Comparison of ENCODE assay signal across 15 mouse cellular contexts in the genomic region with DNA sequence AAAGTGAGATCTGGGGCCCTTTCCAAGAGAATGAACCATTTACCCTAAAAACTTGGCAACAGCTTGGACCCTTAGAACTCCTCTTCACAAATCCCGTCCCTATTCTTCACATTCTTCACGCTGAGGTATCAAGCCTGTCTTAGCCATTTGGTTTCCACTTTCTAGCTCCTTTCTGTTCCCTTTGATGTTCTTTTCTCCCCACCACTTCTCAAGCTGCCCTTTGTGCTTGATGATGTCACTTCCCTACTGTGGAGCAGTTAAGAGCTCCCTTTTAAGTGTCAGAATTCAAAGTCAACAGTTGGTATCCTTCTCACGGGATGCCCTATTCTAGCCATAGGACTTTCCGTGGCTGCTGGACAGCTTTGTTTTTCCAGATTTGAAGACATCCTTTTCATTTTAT. TPM values are rescaled to one million over a fixed set of nuclear protein-coding genes. Genes with fewer than 3 reads are reported as not detected.
DNase-seq lines count a peak whose midpoint lies in the region; ATAC-seq lines count a peak whose summit lies in the region.
"Had no signal": no experiment of that assay in that cellular context is flagged by ENCODE, and none has a peak within 500 bp of the region (broad histone marks: within the 10 kb centered on the region; RNA-seq: fewer than 3 reads in every experiment).

No protein-coding gene starts in this region.

- intact Hi-C loops in heart, postnatal 14 days (cut with DNase I), result loop anchor here (5.0 kb wide), 1 partner anchor 100 kb away; no protein-coding TSS in a partner anchor

- no peaks in the 10 kb centered on the region for H3K27me3 ChIP-seq in heart, embryonic 16.5 days (ENCODE audit: control insufficient read depth, insufficient read depth, low read length)
- H3K27me3 ChIP-seq: liver, embryonic 15.5 days; midbrain, embryonic 12.5 days; stomach, embryonic 15.5 days had no signal

- no peaks in the 10 kb centered on the region for H3K9me3 ChIP-seq in heart, embryonic 16.5 days (replicated peaks; ENCODE audit: control insufficient read depth, low read length)
- H3K9me3 ChIP-seq: hindbrain, embryonic 10.5 days; liver, embryonic 15.5 days; midbrain, embryonic 12.5 days; stomach, embryonic 15.5 days had no signal

- no peaks in the 10 kb centered on the region for H3K36me3 ChIP-seq in heart, embryonic 16.5 days (ENCODE audit: control insufficient read depth, insufficient read depth)
- H3K36me3 ChIP-seq: hindbrain, embryonic 10.5 days; liver, embryonic 15.5 days; midbrain, embryonic 12.5 days; stomach, embryonic 15.5 days had no signal

- no peak; the same call in 1 of the 2 replicates for ATAC-seq in heart, embryonic 16.5 days (replicated peaks; ENCODE audit: extremely low read depth, insufficient read depth, low FRiP score)
- ATAC-seq in inflammation-experienced regulatory T-cells, adult 6 months, result peak; percentile 92
- ATAC-seq: intestine, postnatal 0 days had no signal

- H3K4me3 ChIP-seq in heart, embryonic 16.5 days (ENCODE audit: low read length), result no peak overlapping the region
- H3K4me3 ChIP-seq: hindbrain, embryonic 10.5 days; layer of hippocampus, adult 2 months; liver, embryonic 15.5 days; midbrain, embryonic 12.5 days; stomach, embryonic 15.5 days had no signal

- H3K4me1 ChIP-seq in heart, embryonic 16.5 days (ENCODE audit: control insufficient read depth, insufficient read depth, low read length), result peaks cover 32% of the 10 kb centered on the region
- H3K4me1 ChIP-seq: liver, embryonic 15.5 days had no signal

- no peak for DNase-seq in heart, postnatal 14 days
- peak; percentile 59 for DNase-seq in CD4-positive, CD25-positive, alpha-beta regulatory T cell, adult 2 months (ENCODE audit: low read depth, low spot score)
- DNase-seq in R1 (ENCODE audit: low read depth, low spot score), result peak; percentile 35
- no peak for DNase-seq in adrenal gland, postnatal 36 days
- DNase-seq in layer of hippocampus, adult 8-10 months (ENCODE audit: low spot score in 2 of 2), result no peak
- DNase-seq: cerebellum, adult 2 months; right cerebral cortex, postnatal 4 days had no signal

- H3K9ac ChIP-seq in heart, embryonic 16.5 days (ENCODE audit: low read length), result no peak overlapping the region
- H3K9ac ChIP-seq: liver, embryonic 15.5 days; midbrain, embryonic 12.5 days; stomach, embryonic 15.5 days had no signal

- WGBS in heart, embryonic 16.5 days, result 33% methylated on average over 4 of the region's 4 CpGs

- H3K4me2 ChIP-seq in heart, embryonic 16.5 days (ENCODE audit: low read depth, low read length), result 0 out of 2 replicates have a peak overlapping the region, but pooled peaks have one; percentile 4
- H3K4me2 ChIP-seq: liver, embryonic 15.5 days; midbrain, embryonic 12.5 days; stomach, embryonic 15.5 days had no signal

- H3K27ac ChIP-seq in heart, embryonic 16.5 days (ENCODE audit: low read length), result 0 out of 2 replicates have a peak overlapping the region, but pooled peaks have one; percentile 11
- H3K27ac ChIP-seq: hindbrain, embryonic 10.5 days; layer of hippocampus, adult 2 months; liver, embryonic 15.5 days; midbrain, embryonic 12.5 days; stomach, embryonic 15.5 days had no signal

RNA-seq across cellular contexts. Expression of gene Epb41l2, which starts 27.7 kb away (rescaled TPM):
- 49.8 and 52.1 TPM in 2 replicates for polyA plus RNA-seq in heart, embryonic 16.5 days (2015; fragmentation: Nextera tagmentation; extraction: Ambion mirVana)
- total RNA-seq in heart, postnatal 14 days (2021), result 10 to 100 TPM; 66.4 to 68.5 TPM
- 10 to 100 TPM; 14.8 to 20.7 (median 18.3) TPM for polyA plus RNA-seq in inflammation-experienced regulatory T-cells, adult 6 months (2017; shearing (Covaris generic))
- 10 to 100 TPM; 61.3 to 71.6 TPM for total RNA-seq in adrenal gland, postnatal 36 days (2021)
- 100 to 1,000 TPM in 2 of 4 experiments, 10 to 100 TPM in 2; 75.9 to 120 (median 95.5) TPM for total RNA-seq in layer of hippocampus, adult 8-10 months (2022)

Comparison
In these comparisons a context has a peak if more than half of its experiments do, and no peak if none do; other contexts are left out.
1. DNase-seq: peak in CD4-positive, CD25-positive, alpha-beta regulatory T cell, adult 2 months (single experiment) and R1 (single experiment); none in heart, postnatal 14 days (0 of 2), adrenal gland, postnatal 36 days (0 of 2) and layer of hippocampus, adult 8-10 months (0 of 2).